In genomic region chr12:80759713-80760395, GRCm38 (mm10) we compare ENCODE assay signal across 7 mouse cellular contexts. TPM values are rescaled to one million over a fixed set of nuclear protein-coding genes. Genes with fewer than 3 reads are reported as not detected.
A peak's percentile ranks its signal among the peaks of the same experiment; 100 is the strongest.
DNase-seq lines count a peak whose midpoint lies in the region; ATAC-seq and TF ChIP-seq lines count a peak whose summit lies in the region.

No protein-coding gene starts in this region.

- DNase-seq in ES-CJ7 (ENCODE audit: low read depth, low spot score): peak; percentile 34
- peak; percentile 67 for DNase-seq in embryonic facial prominence, embryonic 14.5 days (ENCODE audit: low spot score)
- peak; percentile 68 for DNase-seq in right cerebral cortex, postnatal 4 days
- DNase-seq in T-cell, adult 2 months (ENCODE audit: low spot score): no peak

- H3K4me2 ChIP-seq in embryonic facial prominence, embryonic 14.5 days (ENCODE audit: low read depth, low read length): peak overlapping the region; percentile 97
- peak overlapping the region; percentile 98 for H3K4me2 ChIP-seq in limb, embryonic 15.5 days

- no peaks in the 10 kb centered on the region for H3K36me3 ChIP-seq in E14TG2a.4 (ENCODE audit: insufficient read depth, low read length)
- no peaks in the 10 kb centered on the region for H3K36me3 ChIP-seq in embryonic facial prominence, embryonic 14.5 days (ENCODE audit: control insufficient read depth, insufficient read depth, low read length)
- H3K36me3 ChIP-seq in limb, embryonic 15.5 days: no peaks in the 10 kb centered on the region

- peak overlapping the region; percentile 79 for H3K4me3 ChIP-seq in E14TG2a.4 (replicated peaks; ENCODE audit: low read length)
- peak overlapping the region; percentile 60 for H3K4me3 ChIP-seq in embryonic facial prominence, embryonic 14.5 days (ENCODE audit: low read depth, low read length)
- H3K4me3 ChIP-seq in limb, embryonic 15.5 days: peak overlapping the region; percentile 40

- 4% methylated on average over 22 of the region's 22 CpGs for WGBS in embryonic facial prominence, embryonic 14.5 days
- WGBS in limb, embryonic 15.5 days: 7% methylated on average over 22 of the region's 22 CpGs

- 0 out of 2 replicates have a peak, but pooled peaks have one; percentile 2 for ATAC-seq in embryonic facial prominence, embryonic 14.5 days (ENCODE audit: low read depth)
- peak; percentile 8 for ATAC-seq in inflammation-experienced regulatory T-cells, adult 6 months
- ATAC-seq in limb, embryonic 15.5 days (ENCODE audit: insufficient number of reproducible peaks, low FRiP score, low TSS enrichment, low read depth): no peak

- TF ChIP-seq CTCF in E14TG2a.4 (conservative IDR thresholded peaks at IDR 0.05; ENCODE audit: low read length): no peak

- H3K27ac ChIP-seq in embryonic facial prominence, embryonic 14.5 days (replicated peaks; ENCODE audit: low read depth, low read length): no peak overlapping the region; the same call in 1 of the 2 replicates
- H3K27ac ChIP-seq in limb, embryonic 15.5 days: no peak overlapping the region

- peaks cover 25% of the 10 kb centered on the region for H3K4me1 ChIP-seq in E14TG2a.4 (replicated peaks; ENCODE audit: low read depth, low read length)
- H3K4me1 ChIP-seq in embryonic facial prominence, embryonic 14.5 days (ENCODE audit: control insufficient read depth, insufficient read depth, low read length): peaks cover 19% of the 10 kb centered on the region; the same call in 1 of the 2 replicates
- H3K4me1 ChIP-seq in limb, embryonic 15.5 days: peaks cover 36% of the 10 kb centered on the region

- H3K27me3 ChIP-seq in E14TG2a.4 (ENCODE audit: insufficient read depth, low read length): peaks cover 71% of the 10 kb centered on the region
- peaks cover 58% of the 10 kb centered on the region for H3K27me3 ChIP-seq in embryonic facial prominence, embryonic 14.5 days (replicated peaks; ENCODE audit: control insufficient read depth, insufficient read depth, low read length)
- peaks cover 76% of the 10 kb centered on the region for H3K27me3 ChIP-seq in limb, embryonic 15.5 days

- peaks cover 12% of the 10 kb centered on the region for H3K9me3 ChIP-seq in E14TG2a.4 (ENCODE audit: low read length)
- no peaks in the 10 kb centered on the region for H3K9me3 ChIP-seq in embryonic facial prominence, embryonic 14.5 days (ENCODE audit: control insufficient read depth, low read length)
- no peaks in the 10 kb centered on the region for H3K9me3 ChIP-seq in limb, embryonic 15.5 days

- peak overlapping the region; percentile 66 for H3K9ac ChIP-seq in embryonic facial prominence, embryonic 14.5 days (ENCODE audit: low read depth, low read length)
- H3K9ac ChIP-seq in limb, embryonic 15.5 days: no peak overlapping the region

RNA-seq across cellular contexts. Expression of gene Ccdc177, which starts 0.6 kb away (rescaled TPM):
- 0.14 and 0.24 TPM in 2 replicates for polyA plus RNA-seq in embryonic facial prominence, embryonic 14.5 days (2014; fragmentation: Nextera tagmentation; extraction: Ambion mirVana)
- not detected for polyA plus RNA-seq in inflammation-experienced regulatory T-cells, adult 6 months (2017; shearing (Covaris generic))
- polyA plus RNA-seq in limb, embryonic 15.5 days (2015; fragmentation: Nextera tagmentation; extraction: Ambion mirVana): 0.02 and 0.04 TPM in 2 replicates

RNA-seq across cellular contexts. Expression of gene Susd6, which starts 30.5 kb away (rescaled TPM):
- 20.6 and 21.0 TPM in 2 replicates for polyA plus RNA-seq in embryonic facial prominence, embryonic 14.5 days (2014; fragmentation: Nextera tagmentation; extraction: Ambion mirVana)
- polyA plus RNA-seq in inflammation-experienced regulatory T-cells, adult 6 months (2017; shearing (Covaris generic)): 10 to 100 TPM; 21.2 to 32.8 (median 26.7) TPM
- 18.4 and 19.7 TPM in 2 replicates for polyA plus RNA-seq in limb, embryonic 15.5 days (2015; fragmentation: Nextera tagmentation; extraction: Ambion mirVana)
